ENCODE assay signal across 8 mouse cellular contexts in genomic region chr9:41665000-41665685, GRCm38 (mm10).
A peak's percentile ranks its signal among the peaks of the same experiment; 100 is the strongest.
DNase-seq lines count a peak whose midpoint lies in the region; ATAC-seq lines count a peak whose summit lies in the region.

No protein-coding gene starts in this region.

- intact Hi-C loops in heart, postnatal 36 days (cut with DNase I) = no loop called here

- DNase-seq in cerebellum, postnatal 10 days = peak; percentile 84 to 87
- no peak for DNase-seq in cerebellum, adult 11-12 months
- no peak for DNase-seq in embryonic facial prominence, embryonic 10.5 days (ENCODE audit: low spot score)
- DNase-seq in heart, postnatal 36 days = peak; percentile 24 to 32
- DNase-seq in left cerebral cortex, adult 8-10 months (ENCODE audit: low spot score in 2 of 2) = peak; percentile 4 to 65
- peak; percentile 71 for DNase-seq in right cerebral cortex, postnatal 4 days
- DNase-seq in liver, embryonic 11.5 days (ENCODE audit: low spot score) = no peak

- no peak for ATAC-seq in liver, embryonic 11.5 days (replicated peaks; ENCODE audit: low FRiP score)
- ATAC-seq in erythroid progenitor cell, adult 5-6 weeks (replicated peaks; ENCODE audit: low FRiP score, poor library complexity, severe bottlenecking) = no peak

- H3K36me3 ChIP-seq in embryonic facial prominence, embryonic 10.5 days (replicated peaks) = no peaks in the 10 kb centered on the region
- H3K36me3 ChIP-seq in liver, embryonic 11.5 days (ENCODE audit: control insufficient read depth, insufficient read depth, low read length) = no peaks in the 10 kb centered on the region

- peak overlapping the region; percentile 19; the same call in 1 of the 2 replicates for H3K27ac ChIP-seq in embryonic facial prominence, embryonic 10.5 days (replicated peaks)
- no peak overlapping the region for H3K27ac ChIP-seq in liver, embryonic 11.5 days (ENCODE audit: low read depth, low read length)

- H3K4me3 ChIP-seq in embryonic facial prominence, embryonic 10.5 days = no peak overlapping the region
- no peak overlapping the region for H3K4me3 ChIP-seq in liver, embryonic 11.5 days (ENCODE audit: low read depth, low read length)

- H3K27me3 ChIP-seq in embryonic facial prominence, embryonic 10.5 days (replicated peaks; ENCODE audit: low read depth, poor library complexity, severe bottlenecking) = no peaks in the 10 kb centered on the region
- no peaks in the 10 kb centered on the region for H3K27me3 ChIP-seq in liver, embryonic 11.5 days (replicated peaks; ENCODE audit: control insufficient read depth, insufficient read depth, low read length)

- WGBS in embryonic facial prominence, embryonic 10.5 days = 87% methylated on average over 10 of the region's 10 CpGs
- WGBS in liver, embryonic 11.5 days = 81% methylated on average over 10 of the region's 10 CpGs

- H3K9ac ChIP-seq in liver, embryonic 11.5 days (ENCODE audit: low read depth, low read length) = no peak overlapping the region

- peaks cover 7% of the 10 kb centered on the region for H3K4me1 ChIP-seq in embryonic facial prominence, embryonic 10.5 days
- no peaks in the 10 kb centered on the region for H3K4me1 ChIP-seq in liver, embryonic 11.5 days (replicated peaks; ENCODE audit: control insufficient read depth, insufficient read depth, low read length)

- no peaks in the 10 kb centered on the region for H3K9me3 ChIP-seq in embryonic facial prominence, embryonic 10.5 days
- no peaks in the 10 kb centered on the region for H3K9me3 ChIP-seq in liver, embryonic 11.5 days (ENCODE audit: control insufficient read depth, low read length)

- no peak overlapping the region for H3K4me2 ChIP-seq in liver, embryonic 11.5 days

Comparison
In these comparisons a context has a peak if more than half of its experiments do, and no peak if none do; other contexts are left out.
1. DNase-seq: peak in cerebellum, postnatal 10 days (2 of 2), heart, postnatal 36 days (2 of 2), left cerebral cortex, adult 8-10 months (2 of 2) and right cerebral cortex, postnatal 4 days (single experiment); none in cerebellum, adult 11-12 months (single experiment), embryonic facial prominence, embryonic 10.5 days (single experiment) and liver, embryonic 11.5 days (single experiment).